15 mouse cellular contexts compared by ENCODE assay signal in the genomic region with DNA sequence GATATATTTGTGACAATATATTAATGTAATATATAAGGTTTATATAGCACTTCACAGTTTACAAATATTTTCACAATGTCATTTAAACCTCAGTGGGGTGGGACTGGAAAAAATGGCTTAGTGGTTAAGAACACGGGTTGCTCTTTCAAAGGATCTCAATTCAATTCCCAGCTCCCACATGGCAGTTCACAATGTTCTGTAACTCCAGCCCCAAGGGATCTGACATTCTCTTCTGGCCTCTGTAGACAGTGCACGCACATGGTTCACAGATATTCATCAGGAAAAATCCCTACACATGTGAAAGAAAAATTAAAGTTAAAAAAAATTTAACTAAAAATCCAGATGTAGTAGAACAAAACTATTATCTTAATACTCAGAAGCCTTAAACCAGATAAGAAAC. TPM values are rescaled to one million over a fixed set of nuclear protein-coding genes. Genes with fewer than 3 reads are reported as not detected.
"Had no signal": no experiment of that assay in that cellular context is flagged by ENCODE, and none has a peak within 500 bp of the region (broad histone marks: within the 10 kb centered on the region; RNA-seq: fewer than 3 reads in every experiment).

No protein-coding gene starts in this region.

- DNase-seq: kidney, postnatal 4 days; liver; lung, adult 18-20 months; lung, postnatal 10 days; lung, postnatal 36 days; retina, postnatal 1 day; right cerebral cortex, postnatal 25 days; thymus, adult 18-20 months; thymus, postnatal 36 days had no signal

RNA-seq across cellular contexts. Expression of a gene that starts 41.2 kb away (rescaled TPM):
- total RNA-seq: layer of hippocampus, adult 18-20 months; layer of hippocampus, postnatal 14 days; left cerebral cortex, adult 8-10 months; left cerebral cortex, postnatal 25 days; monocyte, adult 5-6 weeks; neutrophil, adult 5-6 weeks had no signal
